Mouse (Mus musculus) CD4-positive, CD25-positive, alpha-beta regulatory T cell, adult 4 months (primary cell): ENCODE results near the gene Olfr1215. TPM values are rescaled to one million over a fixed set of nuclear protein-coding genes. Genes with fewer than 3 reads are reported as not detected.
"Not testable (repeated sequence)": the region's sequence is repeated elsewhere in the genome, so short reads cannot be mapped to it uniquely, and the experiment has no call there.

Experiments
- ATAC-seq: one replicate; pipeline ENCODE4 v1.8.0; 2017
- polyA plus RNA-seq, 2 experiments: library from polyadenylated mRNA; unstranded; fragments of 100-300 nt; shearing (Covaris generic); gene quantifications; one replicate each; pipeline ENCODE4 v1.2.1; 2017

Olfr1215 gene
- polyA plus RNA-seq = not detected

- no peak for ATAC-seq
These were observed at the start of gene Olfr1215 for GRCm38 (mm10) chr2:89006873-89007272. TSS of gene Olfr1215 (minus strand) at chr2:89006973.

GRCm38 (mm10) chr2:89031965-89032364 lies 25.2 kb upstream of the Olfr1215 start, which contains the start of gene Olfr1217:
TSS of gene Olfr1217 (minus strand) at chr2:89032065.
- ATAC-seq = no peak

GRCm38 (mm10) chr2:89021436-89021835 lies 14.7 kb upstream of the Olfr1215 start:
- not testable (repeated sequence) for ATAC-seq

GRCm38 (mm10) chr2:89018240-89018639 lies 11.5 kb upstream of the Olfr1215 start, which contains the start of gene Olfr1216:
TSS of gene Olfr1216 (minus strand) at chr2:89018340.
- ATAC-seq = no peak

GRCm38 (mm10) chr2:88992553-88992952 lies 14.2 kb downstream of the Olfr1215 start, which contains the start of gene Olfr1214:
TSS of gene Olfr1214 (minus strand) at chr2:88992653.
- no peak for ATAC-seq

- ATAC-seq = no peak
These were observed 26.6 kb downstream of the Olfr1215 start, which contains the start of gene Gm13762 for GRCm38 (mm10) chr2:88980181-88980580. TSS of gene Gm13762 (minus strand) at chr2:88980281.

- no peak for ATAC-seq
These were observed 53.1 kb downstream of the Olfr1215 start, which contains the start of gene Olfr1212 for GRCm38 (mm10) chr2:88953669-88954068. TSS of gene Olfr1212 (plus strand) at chr2:88953969.

Other genes with a start within 250 kb of the Olfr1215 start
- not detected for gene Olfr1199, start 246.5 kb downstream of the Olfr1215 start, polyA plus RNA-seq
- under 1 TPM in 1 of 2 experiments, not detected in 1; 0.11 TPM for gene Olfr1200, start 236.5 kb downstream of the Olfr1215 start, polyA plus RNA-seq
- not detected for gene Olfr1201, start 213.9 kb downstream of the Olfr1215 start, polyA plus RNA-seq
- not detected for gene Olfr1202, start 192.5 kb downstream of the Olfr1215 start, polyA plus RNA-seq
- not detected for gene Olfr1205, start 177.2 kb downstream of the Olfr1215 start, polyA plus RNA-seq
- not detected for gene Olfr1204, start 157.7 kb downstream of the Olfr1215 start, polyA plus RNA-seq
- not detected for gene Olfr1206, start 143.7 kb downstream of the Olfr1215 start, polyA plus RNA-seq
- gene Olfr1208, start 104.7 kb downstream of the Olfr1215 start, polyA plus RNA-seq = under 1 TPM in 1 of 2 experiments, not detected in 1; 0.11 TPM
- not detected for gene Olfr1209, start 91.8 kb downstream of the Olfr1215 start, polyA plus RNA-seq
- not detected for gene Olfr1211, start 68.9 kb downstream of the Olfr1215 start, polyA plus RNA-seq
- not detected for gene Olfr1212, start 53.0 kb downstream of the Olfr1215 start, polyA plus RNA-seq
- gene Gm13762, start 26.7 kb downstream of the Olfr1215 start, polyA plus RNA-seq = not detected
- gene Olfr1214, start 14.3 kb downstream of the Olfr1215 start, polyA plus RNA-seq = not detected
- gene Olfr1216, start 11.4 kb upstream of the Olfr1215 start, polyA plus RNA-seq = not detected
- gene Olfr1217, start 25.1 kb upstream of the Olfr1215 start, polyA plus RNA-seq = not detected
- not detected for gene Olfr1218, start 54.2 kb upstream of the Olfr1215 start, polyA plus RNA-seq
- gene Olfr1219, start 76.5 kb upstream of the Olfr1215 start, polyA plus RNA-seq = not detected
- under 1 TPM in 1 of 2 experiments, not detected in 1; 0.08 TPM for gene Olfr1220, start 99.9 kb upstream of the Olfr1215 start, polyA plus RNA-seq
- not detected for gene Olfr1221, start 110.3 kb upstream of the Olfr1215 start, polyA plus RNA-seq
- not detected for gene Olfr1222, start 126.1 kb upstream of the Olfr1215 start, polyA plus RNA-seq
- gene Olfr1223, start 144.6 kb upstream of the Olfr1215 start, polyA plus RNA-seq = not detected
- not detected for gene Olfr1224-ps1, start 157.1 kb upstream of the Olfr1215 start, polyA plus RNA-seq
- under 1 TPM in 1 of 2 experiments, not detected in 1; 0.08 TPM for gene Olfr1225, start 167.7 kb upstream of the Olfr1215 start, polyA plus RNA-seq
- gene Olfr1226, start 193.1 kb upstream of the Olfr1215 start, polyA plus RNA-seq = not detected
- gene Olfr1228, start 247.1 kb upstream of the Olfr1215 start, polyA plus RNA-seq = not detected